ENCODE assay signal across 26 mouse cellular contexts in genomic region chr13:93636561-93636960, GRCm38 (mm10). TPM values are rescaled to one million over a fixed set of nuclear protein-coding genes. Genes with fewer than 3 reads are reported as not detected.
DNase-seq lines count a peak whose midpoint lies in the region; ATAC-seq and TF ChIP-seq lines count a peak whose summit lies in the region.
"Had no signal": no experiment of that assay in that cellular context is flagged by ENCODE, and none has a peak within 500 bp of the region (broad histone marks: within the 10 kb centered on the region; RNA-seq: fewer than 3 reads in every experiment).

No protein-coding gene starts in this region.

- no peak for TF ChIP-seq CTCF in olfactory bulb, adult 2 months (IDR thresholded peaks at IDR 0.05; ENCODE audit: insufficient read depth, low read depth, low read length)
- no peak for TF ChIP-seq CTCF in midbrain, postnatal 0 days (IDR thresholded peaks at IDR 0.05)
- no peak for TF ChIP-seq CTCF in lung, postnatal 0 days (IDR thresholded peaks at IDR 0.05)

- no peaks in the 10 kb centered on the region; the same call in 1 of the 2 replicates for H3K36me3 ChIP-seq in erythroblast, embryonic 14.5 days (ENCODE audit: control insufficient read depth)
- H3K36me3 ChIP-seq in liver, embryonic 11.5 days (ENCODE audit: control insufficient read depth, insufficient read depth, low read length): no peaks in the 10 kb centered on the region
- H3K36me3 ChIP-seq in midbrain, postnatal 0 days (ENCODE audit: insufficient read depth, low read length): no peaks in the 10 kb centered on the region
- H3K36me3 ChIP-seq in lung, postnatal 0 days (ENCODE audit: insufficient read depth, low read length): no peaks in the 10 kb centered on the region
- H3K36me3 ChIP-seq: embryonic facial prominence, embryonic 12.5 days; forebrain, embryonic 15.5 days; G1E; heart, embryonic 15.5 days had no signal

- 65% methylated on average over 1 of the region's 1 CpGs for WGBS in liver, embryonic 11.5 days
- 65% methylated on average over 1 of the region's 1 CpGs for WGBS in olfactory bulb, adult 2 months
- WGBS in midbrain, postnatal 0 days: 79% methylated on average over 1 of the region's 1 CpGs
- WGBS in lung, postnatal 0 days: 79% methylated on average over 1 of the region's 1 CpGs

- TF ChIP-seq EP300 in lung, postnatal 0 days (IDR thresholded peaks at IDR 0.05): no peak

- H3K9me3 ChIP-seq in erythroblast, embryonic 14.5 days (ENCODE audit: control insufficient read depth, low read length): no peaks in the 10 kb centered on the region
- no peaks in the 10 kb centered on the region for H3K9me3 ChIP-seq in liver, embryonic 11.5 days (ENCODE audit: control insufficient read depth, low read length)
- H3K9me3 ChIP-seq in midbrain, postnatal 0 days (ENCODE audit: low read length): no peaks in the 10 kb centered on the region
- H3K9me3 ChIP-seq in lung, postnatal 0 days (ENCODE audit: low read length): no peaks in the 10 kb centered on the region
- H3K9me3 ChIP-seq: embryonic facial prominence, embryonic 12.5 days; forebrain, embryonic 15.5 days; G1E; heart, embryonic 15.5 days had no signal

- no peak for ATAC-seq in erythroblast, adult 5-6 weeks (replicated peaks; ENCODE audit: low FRiP score, poor library complexity, severe bottlenecking)
- ATAC-seq in liver, embryonic 11.5 days (replicated peaks; ENCODE audit: low FRiP score): no peak
- no peak for ATAC-seq in midbrain, postnatal 0 days (ENCODE audit: low FRiP score)
- ATAC-seq in lung, postnatal 0 days: no peak
- ATAC-seq: forebrain, embryonic 15.5 days; hindbrain, postnatal 0 days; midbrain, embryonic 16.5 days had no signal

- no peak for TF ChIP-seq POLR2A in olfactory bulb, adult 2 months (IDR thresholded peaks at IDR 0.05; ENCODE audit: insufficient read depth, low read depth, low read length)

- no peaks in the 10 kb centered on the region for H3K4me1 ChIP-seq in erythroblast, embryonic 14.5 days (ENCODE audit: control insufficient read depth)
- H3K4me1 ChIP-seq in liver, embryonic 11.5 days (replicated peaks; ENCODE audit: control insufficient read depth, insufficient read depth, low read length): no peaks in the 10 kb centered on the region
- no peaks in the 10 kb centered on the region for H3K4me1 ChIP-seq in olfactory bulb, adult 2 months (ENCODE audit: control insufficient read depth, insufficient read depth, low read length)
- no peaks in the 10 kb centered on the region for H3K4me1 ChIP-seq in midbrain, postnatal 0 days (ENCODE audit: insufficient read depth, low read length)
- H3K4me1 ChIP-seq in lung, postnatal 0 days (ENCODE audit: insufficient read depth, low read depth, low read length): no peaks in the 10 kb centered on the region
- H3K4me1 ChIP-seq: embryonic facial prominence, embryonic 12.5 days; forebrain, embryonic 15.5 days; heart, embryonic 15.5 days had no signal

- H3K4me2 ChIP-seq in liver, embryonic 11.5 days: peak overlapping the region; percentile 29; the same call in 1 of the 2 replicates
- H3K4me2 ChIP-seq in midbrain, postnatal 0 days (ENCODE audit: low read depth, low read length, poor library complexity, severe bottlenecking): no peak overlapping the region
- no peak overlapping the region for H3K4me2 ChIP-seq in lung, postnatal 0 days (replicated peaks; ENCODE audit: low read depth, low read length)
- H3K4me2 ChIP-seq: embryonic facial prominence, embryonic 12.5 days; forebrain, embryonic 15.5 days; heart, embryonic 15.5 days; lung, embryonic 14.5 days had no signal

- no peaks in the 10 kb centered on the region for H3K27me3 ChIP-seq in erythroblast, embryonic 14.5 days (ENCODE audit: control insufficient read depth)
- H3K27me3 ChIP-seq in liver, embryonic 11.5 days (replicated peaks; ENCODE audit: control insufficient read depth, insufficient read depth, low read length): no peaks in the 10 kb centered on the region
- no peaks in the 10 kb centered on the region for H3K27me3 ChIP-seq in midbrain, postnatal 0 days (ENCODE audit: insufficient read depth, low read length)
- H3K27me3 ChIP-seq in lung, postnatal 0 days (replicated peaks; ENCODE audit: insufficient read depth, low read length): no peaks in the 10 kb centered on the region
- H3K27me3 ChIP-seq: embryonic facial prominence, embryonic 12.5 days; forebrain, embryonic 15.5 days; heart, embryonic 15.5 days had no signal

- H3K27ac ChIP-seq in liver, embryonic 11.5 days (ENCODE audit: low read depth, low read length): 0 out of 2 replicates have a peak overlapping the region, but pooled peaks have one; percentile 19
- H3K27ac ChIP-seq in olfactory bulb, adult 2 months (ENCODE audit: insufficient read depth, low read depth, low read length): 0 out of 2 replicates have a peak overlapping the region, but pooled peaks have one; percentile 26
- no peak overlapping the region for H3K27ac ChIP-seq in midbrain, postnatal 0 days (ENCODE audit: low read depth, low read length)
- H3K27ac ChIP-seq in lung, postnatal 0 days (ENCODE audit: low read length): no peak overlapping the region
- H3K27ac ChIP-seq: embryonic facial prominence, embryonic 12.5 days; forebrain, embryonic 15.5 days; heart, adult 2 months; heart, embryonic 15.5 days; hindbrain, postnatal 0 days; left cerebral cortex, adult 2 months; stomach, postnatal 0 days had no signal

- peak overlapping the region; percentile 25 for H3K4me3 ChIP-seq in erythroblast, embryonic 14.5 days (replicated peaks)
- H3K4me3 ChIP-seq in liver, embryonic 11.5 days (ENCODE audit: low read depth, low read length): no peak overlapping the region
- H3K4me3 ChIP-seq in olfactory bulb, adult 2 months (ENCODE audit: insufficient read depth, low read depth, low read length): no peak overlapping the region
- no peak overlapping the region for H3K4me3 ChIP-seq in midbrain, postnatal 0 days (ENCODE audit: low read depth, low read length)
- no peak overlapping the region for H3K4me3 ChIP-seq in lung, postnatal 0 days (ENCODE audit: low read depth, low read length)
- H3K4me3 ChIP-seq: embryonic facial prominence, embryonic 12.5 days; forebrain, embryonic 15.5 days; heart, adult 2 months; heart, embryonic 15.5 days; left cerebral cortex, adult 2 months had no signal

- DNase-seq in cerebellum, adult 8-10 months: peak; percentile 19
- no peak for DNase-seq in liver, embryonic 11.5 days (ENCODE audit: low spot score)
- no peak for DNase-seq in midbrain, postnatal 0 days (ENCODE audit: low spot score)
- no peak for DNase-seq in lung, postnatal 0 days (ENCODE audit: low spot score)
- DNase-seq: adrenal gland, postnatal 25 days; gastrocnemius, postnatal 14 days; heart, adult 2 months; heart, postnatal 4 days; kidney, adult 11 months; lung, embryonic 14.5 days; lung, postnatal 4 days; retina, postnatal 1 day; right cerebral cortex, postnatal 4 days had no signal

- no peak overlapping the region for H3K9ac ChIP-seq in liver, embryonic 11.5 days (ENCODE audit: low read depth, low read length)
- no peak overlapping the region for H3K9ac ChIP-seq in midbrain, postnatal 0 days (replicated peaks; ENCODE audit: low read length, poor library complexity, severe bottlenecking)
- no peak overlapping the region for H3K9ac ChIP-seq in lung, postnatal 0 days (replicated peaks; ENCODE audit: low read depth)
- H3K9ac ChIP-seq: embryonic facial prominence, embryonic 12.5 days; forebrain, embryonic 15.5 days; heart, embryonic 15.5 days; lung, embryonic 14.5 days had no signal

RNA-seq across cellular contexts. Expression of gene Bhmt, which starts 1.2 kb away (rescaled TPM):
- polyA plus RNA-seq in erythroblast, embryonic 14.5 days (2012): 0.01 TPM in 1 of 2 replicates, not detected in the other
- not detected in 2 replicates for total RNA-seq in erythroblast, adult 5-6 weeks (2015; ENCODE audit: low replicate concordance)
- total RNA-seq in erythroblast, adult 5-6 weeks (2017; ENCODE audit: low replicate concordance): not detected in 2 replicates
- polyA plus RNA-seq in liver, embryonic 11.5 days (2014; fragmentation: Nextera tagmentation; extraction: Ambion mirVana): 23.4 and 26.0 TPM in 2 replicates
- not detected in 2 replicates for polyA plus RNA-seq in olfactory bulb, adult 2 months (2012; ENCODE audit: insufficient read depth, insufficient read length, low replicate concordance, missing spikeins)
- 0.16 TPM in 1 of 2 replicates, not detected in the other for total RNA-seq in midbrain, postnatal 0 days (2014; rRNA removed)
- not detected in 2 replicates for polyA plus RNA-seq in midbrain, postnatal 0 days (2015; fragmentation: Nextera tagmentation; extraction: Ambion mirVana)
- polyA plus RNA-seq in lung, postnatal 0 days (2015; fragmentation: Nextera tagmentation; extraction: Ambion mirVana): 0.15 and 0.18 TPM in 2 replicates
- total RNA-seq: heart, adult 2 months; layer of hippocampus, adult 8-10 months; left cerebral cortex, adult 2 months had no signal
- polyA plus RNA-seq: embryonic facial prominence, embryonic 12.5 days; G1E; heart, adult 2 months; lung, embryonic 14.5 days; midbrain, embryonic 16.5 days had no signal

RNA-seq across cellular contexts. Expression of gene Bhmt2, which starts 37.5 kb away (rescaled TPM):
- 0.02 TPM in 1 of 2 replicates, not detected in the other for polyA plus RNA-seq in erythroblast, embryonic 14.5 days (2012)
- not detected in 2 replicates for total RNA-seq in erythroblast, adult 5-6 weeks (2015; ENCODE audit: low replicate concordance)
- not detected in 2 replicates for total RNA-seq in erythroblast, adult 5-6 weeks (2017; ENCODE audit: low replicate concordance)
- polyA plus RNA-seq in liver, embryonic 11.5 days (2014; fragmentation: Nextera tagmentation; extraction: Ambion mirVana): 7.1 and 8.2 TPM in 2 replicates
- polyA plus RNA-seq in olfactory bulb, adult 2 months (2012; ENCODE audit: insufficient read depth, insufficient read length, low replicate concordance, missing spikeins): not detected in 2 replicates
- not detected in 2 replicates for total RNA-seq in midbrain, postnatal 0 days (2014; rRNA removed)
- polyA plus RNA-seq in midbrain, postnatal 0 days (2015; fragmentation: Nextera tagmentation; extraction: Ambion mirVana): not detected in 2 replicates
- polyA plus RNA-seq in lung, postnatal 0 days (2015; fragmentation: Nextera tagmentation; extraction: Ambion mirVana): 0.05 TPM in 1 of 2 replicates, not detected in the other
- total RNA-seq: adrenal gland, postnatal 25 days; G1E; gastrocnemius, postnatal 14 days; heart, adult 2 months; heart, postnatal 4 days; hindbrain, postnatal 0 days had no signal
- polyA plus RNA-seq: embryonic facial prominence, embryonic 12.5 days; forebrain, embryonic 15.5 days; G1E; heart, adult 2 months; heart, embryonic 15.5 days; limb, embryonic 11.5 days; lung, embryonic 14.5 days had no signal

RNA-seq across cellular contexts. Expression of gene Dmgdh, which starts 37.7 kb away (rescaled TPM):
- polyA plus RNA-seq in erythroblast, embryonic 14.5 days (2012): 0.04 TPM in 1 of 2 replicates, not detected in the other
- not detected in 2 replicates for total RNA-seq in erythroblast, adult 5-6 weeks (2015; ENCODE audit: low replicate concordance)
- total RNA-seq in erythroblast, adult 5-6 weeks (2017; ENCODE audit: low replicate concordance): not detected in 2 replicates
- polyA plus RNA-seq in liver, embryonic 11.5 days (2014; fragmentation: Nextera tagmentation; extraction: Ambion mirVana): 6.7 and 7.1 TPM in 2 replicates
- not detected in 2 replicates for polyA plus RNA-seq in olfactory bulb, adult 2 months (2012; ENCODE audit: insufficient read depth, insufficient read length, low replicate concordance, missing spikeins)
- total RNA-seq in midbrain, postnatal 0 days (2014; rRNA removed): 0.28 TPM in 1 of 2 replicates, not detected in the other
- polyA plus RNA-seq in midbrain, postnatal 0 days (2015; fragmentation: Nextera tagmentation; extraction: Ambion mirVana): 0.17 and 0.19 TPM in 2 replicates
- polyA plus RNA-seq in lung, postnatal 0 days (2015; fragmentation: Nextera tagmentation; extraction: Ambion mirVana): not detected in 2 replicates
- total RNA-seq: adrenal gland, postnatal 25 days; gastrocnemius, postnatal 14 days; heart, adult 2 months; heart, postnatal 4 days had no signal
- polyA plus RNA-seq: G1E; heart, adult 2 months; limb, embryonic 11.5 days; lung, embryonic 14.5 days had no signal

Comparison
In these comparisons a context has a peak if more than half of its experiments do, and no peak if none do; other contexts are left out.
1. H3K27ac ChIP-seq: peak in liver, embryonic 11.5 days (single experiment) and olfactory bulb, adult 2 months (single experiment); none in midbrain, postnatal 0 days (single experiment) and lung, postnatal 0 days (single experiment).
2. RNA of gene Bhmt, which starts 1.2 kb away (polyA plus RNA-seq): 23.4 to 26.0 TPM in liver, embryonic 11.5 days; 0.15 to 0.18 TPM in lung, postnatal 0 days, 0.01 TPM in erythroblast, embryonic 14.5 days, not detected in olfactory bulb, adult 2 months and not detected in midbrain, postnatal 0 days; every median in the first group is over 10 times any median in the second.